In the genomic region with DNA sequence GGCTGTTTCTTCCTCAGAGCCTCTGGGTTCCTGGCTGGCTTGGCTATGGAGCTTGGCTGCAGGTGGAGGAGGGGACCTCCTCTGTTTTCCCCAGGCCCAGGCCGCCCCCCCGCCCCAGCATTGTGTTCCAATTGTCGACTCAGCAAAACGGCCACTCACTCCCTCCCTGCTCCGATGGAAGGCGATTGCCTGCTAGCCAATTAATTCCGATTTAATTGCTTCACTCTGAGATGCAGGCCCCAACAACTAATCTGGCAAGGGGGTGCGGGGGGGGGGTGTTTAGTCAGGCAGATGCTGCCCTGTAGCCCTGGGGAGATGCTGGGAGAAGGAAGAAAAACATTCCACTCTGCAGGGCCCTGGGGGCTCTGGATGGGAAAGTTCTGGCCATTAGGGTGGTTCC, we compare ENCODE assay signal across 14 mouse cellular contexts. TPM values are rescaled to one million over a fixed set of nuclear protein-coding genes. Genes with fewer than 3 reads are reported as not detected.
DNase-seq lines count a peak whose midpoint lies in the region; ATAC-seq lines count a peak whose summit lies in the region.
"Had no signal": no experiment of that assay in that cellular context is flagged by ENCODE, and none has a peak within 500 bp of the region (broad histone marks: within the 10 kb centered on the region; RNA-seq: fewer than 3 reads in every experiment).

No protein-coding gene starts in this region.

- H3K36me3 ChIP-seq in heart, embryonic 16.5 days (ENCODE audit: control insufficient read depth, insufficient read depth): no peaks in the 10 kb centered on the region
- no peaks in the 10 kb centered on the region for H3K36me3 ChIP-seq in forebrain, embryonic 14.5 days (ENCODE audit: control insufficient read depth, insufficient read depth, low read length)
- no peaks in the 10 kb centered on the region for H3K36me3 ChIP-seq in midbrain, embryonic 11.5 days (ENCODE audit: control insufficient read depth, insufficient read depth, low read length)

- 38% methylated on average over 8 of the region's 8 CpGs for WGBS in heart, embryonic 16.5 days
- 2% methylated on average over 8 of the region's 8 CpGs for WGBS in forebrain, embryonic 14.5 days
- WGBS in midbrain, embryonic 11.5 days: 6% methylated on average over 8 of the region's 8 CpGs

- H3K4me2 ChIP-seq in heart, embryonic 16.5 days (ENCODE audit: low read depth, low read length): no peak overlapping the region
- no peak overlapping the region for H3K4me2 ChIP-seq in forebrain, embryonic 14.5 days (ENCODE audit: low read length)
- no peak overlapping the region for H3K4me2 ChIP-seq in midbrain, embryonic 11.5 days

- ATAC-seq in heart, embryonic 16.5 days (replicated peaks; ENCODE audit: extremely low read depth, insufficient read depth, low FRiP score): no peak
- peak; percentile 79 for ATAC-seq in forebrain, embryonic 14.5 days
- ATAC-seq in midbrain, embryonic 11.5 days (ENCODE audit: low FRiP score): peak; percentile 38; the same call in 1 of the 2 replicates

- H3K9ac ChIP-seq in heart, embryonic 16.5 days (ENCODE audit: low read length): no peak overlapping the region
- H3K9ac ChIP-seq in forebrain, embryonic 14.5 days (ENCODE audit: low read length): no peak overlapping the region
- H3K9ac ChIP-seq in midbrain, embryonic 11.5 days (ENCODE audit: low read length): no peak overlapping the region

- no peaks in the 10 kb centered on the region for H3K9me3 ChIP-seq in heart, embryonic 16.5 days (replicated peaks; ENCODE audit: control insufficient read depth, low read length)
- H3K9me3 ChIP-seq in forebrain, embryonic 14.5 days (replicated peaks; ENCODE audit: control insufficient read depth, low read length): no peaks in the 10 kb centered on the region
- H3K9me3 ChIP-seq in midbrain, embryonic 11.5 days (ENCODE audit: control insufficient read depth, low read length): no peaks in the 10 kb centered on the region

- no peak for DNase-seq in heart, postnatal 14 days
- DNase-seq in Muller cell, postnatal 12 days (ENCODE audit: inconsistent ontology term): peak; percentile 66
- peak; percentile 91 for DNase-seq in forebrain, embryonic 14.5 days (ENCODE audit: low spot score)
- DNase-seq in midbrain, embryonic 11.5 days (ENCODE audit: low spot score, missing footprints): peak; percentile 86
- no peak for DNase-seq in layer of hippocampus, postnatal 14 days (ENCODE audit: low spot score in 2 of 2)
- no peak for DNase-seq in adrenal gland, postnatal 36 days
- DNase-seq in testis, postnatal 14 days (ENCODE audit: low spot score): no peak
- DNase-seq: right cerebral cortex, adult 18-20 months; thymus, adult 2 months had no signal

- intact Hi-C loops in heart, postnatal 14 days (cut with DNase I): no loop called here

- H3K27me3 ChIP-seq in heart, embryonic 16.5 days (ENCODE audit: control insufficient read depth, insufficient read depth, low read length): no peaks in the 10 kb centered on the region
- no peaks in the 10 kb centered on the region for H3K27me3 ChIP-seq in forebrain, embryonic 14.5 days (replicated peaks; ENCODE audit: control insufficient read depth, insufficient read depth, low read length)
- H3K27me3 ChIP-seq in midbrain, embryonic 11.5 days (ENCODE audit: control insufficient read depth, insufficient read depth, low read length): no peaks in the 10 kb centered on the region; the same call in 1 of the 2 replicates

- H3K4me1 ChIP-seq in heart, embryonic 16.5 days (ENCODE audit: control insufficient read depth, insufficient read depth, low read length): peaks cover 20% of the 10 kb centered on the region
- peaks cover 36% of the 10 kb centered on the region for H3K4me1 ChIP-seq in forebrain, embryonic 14.5 days (ENCODE audit: control insufficient read depth, insufficient read depth, low read length)
- H3K4me1 ChIP-seq in midbrain, embryonic 11.5 days (ENCODE audit: control insufficient read depth, insufficient read depth, low read length): peaks cover 18% of the 10 kb centered on the region

- no peak overlapping the region for H3K4me3 ChIP-seq in heart, embryonic 16.5 days (ENCODE audit: low read length)
- no peak overlapping the region for H3K4me3 ChIP-seq in forebrain, embryonic 14.5 days (ENCODE audit: low read depth, low read length)
- H3K4me3 ChIP-seq in midbrain, embryonic 11.5 days (ENCODE audit: low read depth, low read length): no peak overlapping the region
- H3K4me3 ChIP-seq: erythroblast, embryonic 14.5 days had no signal

- H3K27ac ChIP-seq in heart, embryonic 16.5 days (ENCODE audit: low read length): peak overlapping the region; percentile 8
- peak overlapping the region; percentile 78 for H3K27ac ChIP-seq in forebrain, embryonic 14.5 days (ENCODE audit: low read depth, low read length)
- H3K27ac ChIP-seq in midbrain, embryonic 11.5 days (ENCODE audit: low read depth, low read length): no peak overlapping the region

RNA-seq across cellular contexts. Expression of gene Gm26897, which starts 38.4 kb away (rescaled TPM):
- polyA plus RNA-seq in heart, embryonic 16.5 days (2015; fragmentation: Nextera tagmentation; extraction: Ambion mirVana): not detected in 2 replicates
- not detected for total RNA-seq in heart, postnatal 14 days (2021)
- not detected in 2 replicates for polyA plus RNA-seq in forebrain, embryonic 14.5 days (2014; fragmentation: Nextera tagmentation; extraction: Ambion mirVana)
- polyA plus RNA-seq in midbrain, embryonic 11.5 days (2014; fragmentation: Nextera tagmentation; extraction: Ambion mirVana): not detected in 2 replicates
- not detected for total RNA-seq in layer of hippocampus, postnatal 14 days (2021)
- total RNA-seq in adrenal gland, postnatal 36 days (2021): not detected
- total RNA-seq: heart, postnatal 10 days; left cerebral cortex, postnatal 10 days; megakaryocyte, adult 5-6 weeks had no signal
- polyA plus RNA-seq: erythroblast, embryonic 14.5 days; thymus, adult 2 months had no signal

Comparison
In these comparisons a context has a peak if more than half of its experiments do, and no peak if none do; other contexts are left out.
1. DNase-seq: peak in Muller cell, postnatal 12 days (single experiment), forebrain, embryonic 14.5 days (single experiment) and midbrain, embryonic 11.5 days (single experiment); none in heart, postnatal 14 days (0 of 2), layer of hippocampus, postnatal 14 days (0 of 2), adrenal gland, postnatal 36 days (0 of 2) and testis, postnatal 14 days (single experiment).